Mouse (Mus musculus): ENCODE measurements around the gene Atg7. TPM values are rescaled to one million over a fixed set of nuclear protein-coding genes. Genes with fewer than 3 reads are reported as not detected.
A peak's percentile ranks its signal among the peaks of the same experiment; 100 is the strongest.

Gene Atg7
- polyA plus RNA-seq, 1 experiment = 18.7 TPM

DNA sequence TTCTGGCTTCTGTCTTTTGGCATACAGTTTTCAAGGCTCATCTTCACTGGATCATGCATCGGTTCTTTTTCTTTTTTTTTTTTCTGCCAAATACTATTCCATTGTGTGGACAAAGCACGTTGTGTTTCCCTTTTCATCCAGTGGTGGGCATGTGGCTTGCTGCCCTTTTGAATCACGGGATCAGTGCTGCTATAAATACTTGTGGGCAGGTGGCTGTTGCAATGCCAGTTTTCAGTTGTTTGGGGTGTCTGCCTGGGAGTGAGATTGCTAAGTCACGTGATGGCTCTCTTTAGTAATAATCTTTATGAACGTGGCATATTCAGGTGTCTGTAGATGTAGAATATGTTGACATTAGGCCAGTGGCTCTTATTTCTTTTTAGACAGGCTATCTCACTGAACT, 155.0 kb downstream of the Atg7 start:
- Histone ChIP-seq H3K79me2 (ENCODE audit: control insufficient read depth, insufficient read depth) (no peaks in the 10 kb centered on the region), H3K4me2 (ENCODE audit: low read depth) (no peak overlapping the region), H3K4me3 (no peak overlapping the region), H3ac (ENCODE audit: control insufficient read depth, insufficient read length) (no peak overlapping the region), H3K27me3 (ENCODE audit: control insufficient read depth, insufficient read depth, insufficient read length) (no peaks in the 10 kb centered on the region), H3K36me3 (ENCODE audit: control insufficient read depth, insufficient read depth) (no peaks in the 10 kb centered on the region)
- no peak for TF ChIP-seq TCF3 (IDR thresholded peaks at IDR 0.05; ENCODE audit: insufficient read length, low read depth)
- TF ChIP-seq MYOD1 (IDR thresholded peaks at IDR 0.05; ENCODE audit: control insufficient read depth in 1 of 3, insufficient read length in 2 of 3, low read depth in 2 of 3) = peak in 1 of 3 experiments; percentile 8

- Histone ChIP-seq H3ac (ENCODE audit: control insufficient read depth, insufficient read length) (no peak overlapping the region), H3K79me2 (ENCODE audit: control insufficient read depth, insufficient read depth) (no peaks in the 10 kb centered on the region), H3K36me3 (ENCODE audit: control insufficient read depth, insufficient read depth) (no peaks in the 10 kb centered on the region), H3K4me3 (no peak overlapping the region), H3K27me3 (ENCODE audit: control insufficient read depth, insufficient read depth, insufficient read length) (no peaks in the 10 kb centered on the region), H3K4me2 (ENCODE audit: low read depth) (no peak overlapping the region)
- TF ChIP-seq REST (IDR thresholded peaks at IDR 0.05; ENCODE audit: insufficient read depth, insufficient read length) = no peak
- no peak for TF ChIP-seq MYOG (IDR thresholded peaks at IDR 0.05; ENCODE audit: control insufficient read depth in 1 of 3, insufficient read depth in 1 of 3, insufficient read length in 2 of 3, low read depth in 2 of 3)
- no peak for TF ChIP-seq CEBPB (IDR thresholded peaks at IDR 0.05; ENCODE audit: insufficient read depth, poor library complexity, severe bottlenecking)
- no peak for TF ChIP-seq E2F4 (IDR thresholded peaks at IDR 0.05; ENCODE audit: insufficient read depth)
- TF ChIP-seq POLR2AphosphoS2 (IDR thresholded peaks at IDR 0.05; ENCODE audit: insufficient read length, low read depth) = no peak
- TF ChIP-seq POLR2A (IDR thresholded peaks at IDR 0.05; ENCODE audit: insufficient read length, low read depth) = no peak
- no peak for TF ChIP-seq TCF3 (IDR thresholded peaks at IDR 0.05; ENCODE audit: insufficient read length, low read depth)
- TF ChIP-seq MYOD1 (IDR thresholded peaks at IDR 0.05; ENCODE audit: control insufficient read depth in 1 of 3, insufficient read length in 2 of 3, low read depth in 2 of 3) = no peak
- TF ChIP-seq USF1 (IDR thresholded peaks at IDR 0.05; ENCODE audit: low read depth) = no peak
- TF ChIP-seq TCF12 (IDR thresholded peaks at IDR 0.05; ENCODE audit: insufficient read depth, poor library complexity, severe bottlenecking) = no peak
- no peak for TF ChIP-seq MAX (IDR thresholded peaks at IDR 0.05; ENCODE audit: low read depth)
- no peak for TF ChIP-seq SRF (IDR thresholded peaks at IDR 0.05; ENCODE audit: control insufficient read depth, insufficient read length, low read depth)
Observed at GRCm38 (mm10) chr6:114798715-114799114, 155.8 kb downstream of the Atg7 start.

DNA sequence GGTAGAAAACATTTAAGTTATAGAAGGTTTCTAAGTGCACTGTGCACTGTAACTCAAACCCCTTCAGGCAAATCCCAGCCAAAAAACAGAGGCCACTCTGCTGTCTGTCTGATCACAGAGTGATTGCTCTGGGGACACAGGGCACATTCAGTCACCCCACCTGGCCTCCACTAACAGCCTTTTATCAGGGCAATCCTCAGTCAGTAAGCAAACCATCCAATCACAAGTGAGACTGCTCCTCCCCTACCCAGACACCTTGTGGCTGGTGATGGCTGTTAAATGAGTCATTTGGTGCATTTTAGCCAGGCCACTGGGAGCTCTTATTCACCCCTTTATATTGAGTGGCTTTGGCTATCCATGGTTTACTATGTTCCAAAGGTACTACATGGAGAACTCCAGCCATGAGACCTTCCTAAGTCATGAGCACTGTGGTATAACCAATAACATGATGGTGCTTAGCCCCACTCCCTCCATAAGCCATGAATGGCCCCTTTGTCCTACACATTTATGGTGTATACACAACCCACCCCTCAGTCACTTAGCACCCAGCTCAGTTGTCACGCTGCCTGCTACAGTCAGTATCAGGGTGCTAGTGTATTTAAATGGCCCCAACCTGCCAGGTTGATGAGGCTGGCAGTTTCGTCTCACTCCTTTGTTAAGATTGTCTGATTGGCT, 157.5 kb downstream of the Atg7 start:
- no peak overlapping the region for H3K4me3 ChIP-seq
- H3ac ChIP-seq (ENCODE audit: control insufficient read depth, insufficient read length) = no peak overlapping the region
- no peaks in the 10 kb centered on the region for H3K79me2 ChIP-seq (ENCODE audit: control insufficient read depth, insufficient read depth)
- no peak overlapping the region for H3K4me2 ChIP-seq (ENCODE audit: low read depth)
- H3K27me3 ChIP-seq (ENCODE audit: control insufficient read depth, insufficient read depth, insufficient read length) = no peaks in the 10 kb centered on the region
- no peaks in the 10 kb centered on the region for H3K36me3 ChIP-seq (ENCODE audit: control insufficient read depth, insufficient read depth)
- TF ChIP-seq MYOG (IDR thresholded peaks at IDR 0.05; ENCODE audit: control insufficient read depth in 1 of 3, insufficient read depth in 1 of 3, insufficient read length in 2 of 3, low read depth in 2 of 3) = no peak
- TF ChIP-seq TCF3 (IDR thresholded peaks at IDR 0.05; ENCODE audit: insufficient read length, low read depth) = no peak
- no peak for TF ChIP-seq CEBPB (IDR thresholded peaks at IDR 0.05; ENCODE audit: insufficient read depth, poor library complexity, severe bottlenecking)
- no peak for TF ChIP-seq POLR2AphosphoS2 (IDR thresholded peaks at IDR 0.05; ENCODE audit: insufficient read length, low read depth)
- TF ChIP-seq REST (IDR thresholded peaks at IDR 0.05; ENCODE audit: insufficient read depth, insufficient read length) = no peak
- no peak for TF ChIP-seq SRF (IDR thresholded peaks at IDR 0.05; ENCODE audit: control insufficient read depth, insufficient read length, low read depth)
- TF ChIP-seq MAX (IDR thresholded peaks at IDR 0.05; ENCODE audit: low read depth) = no peak
- TF ChIP-seq TCF12 (IDR thresholded peaks at IDR 0.05; ENCODE audit: insufficient read depth, poor library complexity, severe bottlenecking) = no peak
- no peak for TF ChIP-seq MYOD1 (IDR thresholded peaks at IDR 0.05; ENCODE audit: control insufficient read depth in 1 of 3, insufficient read length in 2 of 3, low read depth in 2 of 3)
- no peak for TF ChIP-seq E2F4 (IDR thresholded peaks at IDR 0.05; ENCODE audit: insufficient read depth)
- TF ChIP-seq POLR2A (IDR thresholded peaks at IDR 0.05; ENCODE audit: insufficient read length, low read depth) = no peak
- no peak for TF ChIP-seq USF1 (IDR thresholded peaks at IDR 0.05; ENCODE audit: low read depth)

DNA sequence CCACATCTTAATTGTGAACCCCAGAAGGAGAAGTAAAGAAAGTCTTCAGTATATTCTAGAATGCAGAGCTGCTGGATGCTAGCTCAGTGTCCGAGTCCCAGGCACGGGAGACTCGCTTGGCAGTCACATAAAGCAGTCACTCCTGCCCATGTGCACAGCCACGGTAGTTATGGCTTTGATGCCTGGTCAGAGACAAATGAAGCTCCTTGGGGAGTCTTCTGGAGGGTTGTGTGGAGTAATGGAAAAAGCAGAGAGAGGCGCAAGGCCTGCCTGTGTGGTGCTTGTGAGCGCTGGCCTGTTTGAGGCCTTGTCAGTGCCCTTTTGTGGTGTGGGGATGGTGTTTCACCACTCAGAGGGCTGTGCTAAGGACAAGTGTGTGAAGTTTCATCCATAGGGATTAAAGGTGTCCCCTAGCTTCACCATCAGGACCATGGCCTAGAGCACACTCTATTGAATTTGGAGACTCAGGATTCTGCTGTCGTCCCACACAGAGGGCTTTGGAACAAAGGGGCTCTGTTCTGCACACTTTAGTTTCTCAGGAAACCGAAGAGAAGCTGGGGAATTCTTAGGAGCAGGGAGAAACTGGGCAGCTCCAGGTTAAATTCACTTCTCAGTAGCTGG, 161.1 kb downstream of the Atg7 start:
- Histone ChIP-seq H3K36me3 (ENCODE audit: control insufficient read depth, insufficient read depth) (no peaks in the 10 kb centered on the region), H3K4me3 (no peak overlapping the region), H3ac (ENCODE audit: control insufficient read depth, insufficient read length) (no peak overlapping the region), H3K4me2 (ENCODE audit: low read depth) (no peak overlapping the region), H3K79me2 (ENCODE audit: control insufficient read depth, insufficient read depth) (no peaks in the 10 kb centered on the region), H3K27me3 (ENCODE audit: control insufficient read depth, insufficient read depth, insufficient read length) (no peaks in the 10 kb centered on the region)
- no peak for TF ChIP-seq MYOD1 (IDR thresholded peaks at IDR 0.05; ENCODE audit: control insufficient read depth in 1 of 3, insufficient read length in 2 of 3, low read depth in 2 of 3)
- no peak for TF ChIP-seq TCF3 (IDR thresholded peaks at IDR 0.05; ENCODE audit: insufficient read length, low read depth)
- no peak for TF ChIP-seq MYOG (IDR thresholded peaks at IDR 0.05; ENCODE audit: control insufficient read depth in 1 of 3, insufficient read depth in 1 of 3, insufficient read length in 2 of 3, low read depth in 2 of 3)
- TF ChIP-seq CEBPB (IDR thresholded peaks at IDR 0.05; ENCODE audit: insufficient read depth, poor library complexity, severe bottlenecking) = no peak
- no peak for TF ChIP-seq TCF12 (IDR thresholded peaks at IDR 0.05; ENCODE audit: insufficient read depth, poor library complexity, severe bottlenecking)
- no peak for TF ChIP-seq REST (IDR thresholded peaks at IDR 0.05; ENCODE audit: insufficient read depth, insufficient read length)
- TF ChIP-seq POLR2AphosphoS2 (IDR thresholded peaks at IDR 0.05; ENCODE audit: insufficient read length, low read depth) = no peak
- TF ChIP-seq POLR2A (IDR thresholded peaks at IDR 0.05; ENCODE audit: insufficient read length, low read depth) = no peak
- no peak for TF ChIP-seq USF1 (IDR thresholded peaks at IDR 0.05; ENCODE audit: low read depth)
- TF ChIP-seq MAX (IDR thresholded peaks at IDR 0.05; ENCODE audit: low read depth) = no peak

Data from myocyte (in vitro differentiated cells).